Mouse (Mus musculus) embryonic facial prominence, embryonic 14.5 days (tissue): ENCODE results near the gene Slc1a3. TPM values are rescaled to one million over a fixed set of nuclear protein-coding genes. Genes with fewer than 3 reads are reported as not detected.

ENCODE experiments used
- ATAC-seq: fragments of 200-750 bp; cut with Nextera tagmentation; 2 replicates; pipeline ENCODE4 v1.8.0; 2017; ENCODE audit warnings: low read depth, moderate number of reproducible peaks, moderate TSS enrichment
- DNase-seq: peaks from one replicate; pipeline ENCODE4 v3.0.0-alpha.2; 2015; ENCODE audit warnings: low spot score
- H3K27ac ChIP-seq: fragments of 300-500 bp; sonication (generic); replicated peaks from 2 replicates; pipeline ENCODE4 v1.5.1; 2014; ENCODE audit warnings: low read depth, mild to moderate bottlenecking, low read length, moderate library complexity
- H3K27me3 ChIP-seq: fragments of 300-500 bp; sonication (generic); replicated peaks from 2 replicates; pipeline ENCODE4 v1.6.1; 2014; ENCODE audit warnings: low read length; ENCODE audit not compliant: control insufficient read depth, insufficient read depth
- H3K36me3 ChIP-seq: fragments of 300-500 bp; sonication (generic); 2 replicates; pipeline ENCODE4 v1.6.1; 2014; ENCODE audit warnings: low read length, mixed read lengths; ENCODE audit not compliant: control insufficient read depth, insufficient read depth
- H3K4me1 ChIP-seq: fragments of 300-500 bp; sonication (generic); 2 replicates; pipeline ENCODE4 v1.6.1; 2014; ENCODE audit warnings: antibody characterized with exemption, low read length; ENCODE audit not compliant: control insufficient read depth, insufficient read depth
- H3K4me2 ChIP-seq: fragments of 300-500 bp; sonication (generic); 2 replicates; pipeline ENCODE4 v1.6.1; 2014; ENCODE audit warnings: low read depth, mild to moderate bottlenecking, low read length, moderate library complexity, mixed read lengths
- H3K4me3 ChIP-seq: fragments of 300-500 bp; sonication (generic); 2 replicates; pipeline ENCODE4 v1.5.1; 2014; ENCODE audit warnings: low read depth, mild to moderate bottlenecking, low read length
- H3K9ac ChIP-seq: fragments of 300-500 bp; sonication (generic); 2 replicates; pipeline ENCODE4 v1.6.1; 2014; ENCODE audit warnings: low read depth, mild to moderate bottlenecking, low read length, moderate library complexity, mixed read lengths
- H3K9me3 ChIP-seq: fragments of 300-500 bp; sonication (generic); 2 replicates; pipeline ENCODE4 v1.6.1; 2016; ENCODE audit warnings: low read length; ENCODE audit not compliant: control insufficient read depth
- WGBS: fragments of 180-500 bp; shearing (Covaris S2); extraction: QIAGEN DNeasy Blood & Tissue Kit; methylation state at CpG from one replicate; pipeline ENCODE4 v1.1.7; 2014; 5-methylcytosine and 5-hydroxymethylcytosine counted together
- polyA plus RNA-seq: library from polyadenylated mRNA; unstranded; fragments of >200 nt; fragmentation: Nextera tagmentation; extraction: Ambion mirVana; gene quantifications from 2 replicates; pipeline ENCODE4 v1.2.1, GENCODE M21; 2014

Slc1a3 gene
- polyA plus RNA-seq, 1 experiment from 2014 or later = 32.8 TPM

DNA sequence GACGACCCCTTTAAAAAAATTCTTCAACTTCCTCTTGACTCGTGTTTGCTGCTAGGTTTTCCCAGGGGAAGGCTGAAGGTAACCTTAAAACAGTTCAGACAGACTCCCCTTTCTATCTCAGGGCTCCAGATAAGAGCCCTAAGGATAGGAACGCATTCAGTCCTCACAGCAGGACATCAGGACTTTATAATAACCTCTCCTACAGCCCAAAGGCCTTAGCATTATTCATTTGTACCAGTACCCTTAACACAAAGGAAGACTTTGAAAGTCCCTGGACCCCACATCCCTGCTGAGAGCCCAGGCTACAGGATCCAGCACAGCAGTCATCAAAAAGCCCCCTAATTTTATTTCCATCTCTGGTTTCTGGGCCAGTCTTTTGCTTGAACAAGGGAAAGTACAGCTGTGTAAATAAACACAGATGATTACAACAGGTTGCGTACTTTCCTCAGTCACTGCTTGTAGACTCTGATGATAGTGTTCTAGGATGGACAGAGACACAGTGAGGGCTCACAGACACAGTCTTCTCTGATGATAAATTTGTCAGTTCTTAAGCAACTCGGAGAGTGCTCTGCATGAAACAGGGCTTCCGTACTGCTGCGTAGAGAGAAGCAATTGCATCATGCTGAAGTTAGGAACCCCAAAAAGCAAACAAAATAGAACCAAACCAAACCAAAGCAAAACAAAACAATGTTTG lies 23.3 kb upstream of the Slc1a3 start:
- 25% methylated on average over 7 of the region's 7 CpGs for WGBS
- DNase-seq = peak; percentile 23
- no peak for ATAC-seq

DNA sequence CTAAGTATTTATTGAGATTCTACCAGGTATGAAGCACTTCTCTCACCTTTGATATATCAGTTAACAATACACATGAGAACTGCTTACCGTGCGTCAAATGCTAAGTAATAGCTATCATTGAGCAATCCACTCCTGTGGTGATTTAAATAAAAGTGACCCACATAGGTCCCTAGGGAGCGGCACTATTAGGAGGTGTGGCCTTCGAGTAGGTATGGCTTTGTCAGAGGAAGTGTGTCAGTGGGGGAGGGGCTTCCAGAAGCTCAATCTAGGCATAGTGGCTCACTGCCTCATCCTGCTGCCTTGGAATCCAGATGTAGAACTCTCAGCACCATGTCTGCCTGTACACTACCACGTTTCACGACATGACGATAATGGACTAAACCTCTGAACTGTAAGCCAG lies 18.3 kb upstream of the Slc1a3 start:
- H3K27ac ChIP-seq = no peak overlapping the region
- H3K4me1 ChIP-seq = no peaks in the 10 kb centered on the region; the same call in 1 of the 2 replicates
- H3K9ac ChIP-seq = no peak overlapping the region
- no peak overlapping the region for H3K4me3 ChIP-seq
- no peak overlapping the region for H3K4me2 ChIP-seq
- ATAC-seq (no peak), DNase-seq (no peak)
- WGBS = 92% methylated on average over 7 of the region's 7 CpGs
- no peaks in the 10 kb centered on the region for H3K9me3 ChIP-seq
- no peaks in the 10 kb centered on the region for H3K36me3 ChIP-seq
- no peaks in the 10 kb centered on the region for H3K27me3 ChIP-seq

More for the DNA sequence above, 23.3 kb upstream of the Slc1a3 start:
- no peak overlapping the region for H3K9ac ChIP-seq
- no peaks in the 10 kb centered on the region; the same call in 1 of the 2 replicates for H3K4me1 ChIP-seq
- no peak overlapping the region for H3K27ac ChIP-seq
- H3K4me2 ChIP-seq = no peak overlapping the region
- no peaks in the 10 kb centered on the region for H3K9me3 ChIP-seq
- no peaks in the 10 kb centered on the region for H3K36me3 ChIP-seq
- no peaks in the 10 kb centered on the region for H3K27me3 ChIP-seq
- H3K4me3 ChIP-seq = no peak overlapping the region

DNA sequence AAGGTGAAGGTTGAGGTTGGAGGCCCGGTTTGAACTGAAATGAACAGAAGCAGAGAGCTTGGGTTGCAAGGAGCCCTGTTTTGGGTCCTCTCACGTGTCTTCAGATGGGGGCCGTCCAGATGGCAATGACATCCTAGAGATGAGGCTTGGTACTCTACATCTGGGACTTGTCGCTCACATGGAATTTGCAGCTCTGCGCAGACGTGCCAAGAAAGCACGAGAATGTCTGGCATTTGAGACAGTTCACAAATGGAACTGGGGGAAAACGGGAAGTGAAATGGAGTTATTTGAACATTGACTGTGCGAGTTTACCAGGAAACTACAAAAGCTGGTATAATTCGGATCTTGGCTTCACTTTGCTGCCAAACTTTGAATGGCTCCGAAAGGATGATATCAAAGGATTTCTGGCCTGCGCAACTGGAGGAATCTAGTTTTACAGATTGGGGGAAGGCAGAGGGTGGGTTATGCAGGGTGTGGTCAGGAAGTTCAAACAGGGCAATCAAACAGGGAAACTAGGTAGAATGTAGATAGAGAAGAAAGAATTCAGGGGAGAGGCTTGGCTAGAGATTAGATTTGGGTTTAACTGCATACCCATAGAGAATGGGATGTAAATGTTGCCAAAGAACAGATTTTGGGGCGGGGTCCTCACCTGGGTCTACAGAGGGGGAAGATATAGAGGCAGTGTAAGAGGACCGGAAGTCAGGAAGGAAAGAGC lies 12.0 kb upstream of the Slc1a3 start:
- ATAC-seq = no peak
- Histone ChIP-seq H3K4me1 (no peaks in the 10 kb centered on the region), H3K9me3 (no peaks in the 10 kb centered on the region), H3K27ac (no peak overlapping the region), H3K4me2 (no peak overlapping the region), H3K4me3 (no peak overlapping the region), H3K9ac (no peak overlapping the region), H3K36me3 (no peaks in the 10 kb centered on the region), H3K27me3 (no peaks in the 10 kb centered on the region)
- no peak for DNase-seq
- 69% methylated on average over 14 of the region's 14 CpGs for WGBS

DNA sequence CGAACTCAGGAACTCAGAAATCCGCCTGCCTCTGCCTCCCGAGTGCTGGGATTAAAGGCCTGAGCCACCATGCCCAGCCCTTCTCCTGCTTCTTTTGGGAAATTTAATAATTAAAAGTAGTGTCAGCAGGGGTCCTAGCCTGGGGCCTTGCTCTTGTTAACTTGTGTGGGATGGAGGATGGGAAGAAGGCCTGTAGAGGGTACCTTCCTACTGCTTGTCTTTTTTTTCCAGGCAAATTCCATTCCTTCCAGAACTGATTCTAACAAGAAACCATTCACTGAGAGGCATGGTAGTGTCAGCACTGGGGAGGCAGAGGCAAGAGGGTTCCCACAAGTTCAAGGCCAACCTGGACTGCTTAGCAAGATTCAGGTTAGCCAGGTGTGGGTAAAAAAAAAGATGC lies 11.2 kb upstream of the Slc1a3 start:
- DNase-seq (no peak), ATAC-seq (no peak)
- no peak overlapping the region for H3K4me3 ChIP-seq
- no peak overlapping the region for H3K27ac ChIP-seq
- H3K27me3 ChIP-seq = no peaks in the 10 kb centered on the region
- no peaks in the 10 kb centered on the region for H3K36me3 ChIP-seq
- H3K4me2 ChIP-seq = no peak overlapping the region
- WGBS = 95% methylated on average over 3 of the region's 3 CpGs
- H3K9me3 ChIP-seq = no peaks in the 10 kb centered on the region
- no peak overlapping the region for H3K9ac ChIP-seq
- H3K4me1 ChIP-seq = no peaks in the 10 kb centered on the region

DNA sequence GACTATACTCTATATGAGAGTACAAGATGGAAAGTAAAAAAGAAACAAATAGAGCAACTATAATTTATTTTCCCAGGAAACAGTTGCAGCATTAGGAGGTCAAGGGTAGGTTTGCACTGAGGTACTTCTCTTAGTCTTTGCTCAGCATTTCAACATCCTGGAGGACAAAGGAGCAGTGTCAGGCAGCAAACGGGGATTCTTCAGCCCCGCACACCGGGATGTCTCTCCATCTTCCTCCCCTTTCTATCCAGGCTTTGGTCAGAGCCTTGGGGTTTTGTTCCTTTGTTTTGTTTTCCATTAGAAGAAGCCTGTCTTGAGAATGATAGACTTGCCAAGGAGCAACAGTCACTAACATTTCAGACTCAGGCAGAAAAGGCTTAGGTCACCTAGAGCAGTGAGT lies 10.4 kb upstream of the Slc1a3 start:
- Histone ChIP-seq H3K27ac (no peak overlapping the region), H3K9ac (no peak overlapping the region), H3K9me3 (no peaks in the 10 kb centered on the region), H3K36me3 (no peaks in the 10 kb centered on the region), H3K4me3 (no peak overlapping the region), H3K4me1 (peaks cover 3% of the 10 kb centered on the region; the same call in 1 of the 2 replicates), H3K27me3 (no peaks in the 10 kb centered on the region), H3K4me2 (no peak overlapping the region)
- DNase-seq (no peak), ATAC-seq (no peak)
- WGBS = 43% methylated on average over 3 of the region's 3 CpGs

DNA sequence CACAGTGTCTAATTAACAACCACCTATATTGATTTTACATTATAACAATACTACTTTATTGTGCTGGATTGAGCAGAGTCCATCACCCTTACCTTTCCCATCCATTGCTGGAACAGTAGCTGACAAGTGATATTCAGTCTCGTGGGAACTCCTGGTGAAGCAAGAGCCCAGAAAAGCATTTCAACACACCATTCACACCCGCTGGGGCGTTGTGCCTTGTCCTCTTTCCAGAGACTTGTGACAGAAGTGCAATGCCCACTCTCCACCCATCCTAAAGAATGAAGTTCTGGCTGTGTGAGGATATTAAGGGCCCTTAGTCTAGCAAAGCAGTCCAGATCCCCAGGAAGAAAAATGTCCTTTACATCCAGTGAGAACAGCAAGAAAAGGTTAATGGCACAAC lies 7.9 kb upstream of the Slc1a3 start:
- Histone ChIP-seq H3K9me3 (no peaks in the 10 kb centered on the region), H3K4me1 (peaks cover 3% of the 10 kb centered on the region; the same call in 1 of the 2 replicates), H3K27me3 (no peaks in the 10 kb centered on the region), H3K9ac (no peak overlapping the region), H3K4me2 (no peak overlapping the region), H3K27ac (no peak overlapping the region), H3K36me3 (no peaks in the 10 kb centered on the region), H3K4me3 (no peak overlapping the region)
- no peak for ATAC-seq
- no peak for DNase-seq
- 82% methylated on average over 3 of the region's 3 CpGs for WGBS

DNA sequence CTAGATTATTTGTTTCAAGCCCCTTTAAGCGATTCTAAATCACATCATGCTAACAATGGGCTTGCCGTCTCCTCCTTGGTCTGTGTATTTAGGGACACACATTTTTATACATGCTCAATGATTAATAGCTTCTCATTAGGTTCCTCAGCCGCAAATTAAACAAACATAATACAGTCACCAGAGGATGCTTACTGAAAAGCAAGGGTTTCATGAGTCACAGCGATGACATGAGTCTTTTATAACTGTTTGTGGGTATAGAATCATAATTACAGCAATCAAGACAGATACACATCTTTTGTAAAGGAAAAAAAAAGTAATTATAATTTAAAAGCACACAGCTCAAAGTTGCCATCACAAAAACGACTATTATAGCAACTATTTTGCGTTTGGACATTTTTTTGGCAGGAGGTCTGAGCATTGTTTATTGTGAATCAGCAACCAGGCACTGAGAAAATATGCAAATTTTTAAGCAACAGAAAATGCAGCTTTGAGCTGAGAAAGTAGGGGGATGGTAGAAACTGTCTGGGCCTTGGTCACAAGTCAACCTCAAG lies 6.5 kb upstream of the Slc1a3 start:
- Histone ChIP-seq H3K27me3 (no peaks in the 10 kb centered on the region), H3K27ac (no peak overlapping the region), H3K9ac (no peak overlapping the region), H3K4me3 (no peak overlapping the region), H3K4me2 (0 out of 2 replicates have a peak overlapping the region, but pooled peaks have one; percentile 38), H3K9me3 (no peaks in the 10 kb centered on the region), H3K4me1 (peaks cover 6% of the 10 kb centered on the region; the same call in 1 of the 2 replicates), H3K36me3 (no peaks in the 10 kb centered on the region)
- 49% methylated on average over 6 of the region's 6 CpGs for WGBS
- no peak for DNase-seq
- ATAC-seq = no peak

DNA sequence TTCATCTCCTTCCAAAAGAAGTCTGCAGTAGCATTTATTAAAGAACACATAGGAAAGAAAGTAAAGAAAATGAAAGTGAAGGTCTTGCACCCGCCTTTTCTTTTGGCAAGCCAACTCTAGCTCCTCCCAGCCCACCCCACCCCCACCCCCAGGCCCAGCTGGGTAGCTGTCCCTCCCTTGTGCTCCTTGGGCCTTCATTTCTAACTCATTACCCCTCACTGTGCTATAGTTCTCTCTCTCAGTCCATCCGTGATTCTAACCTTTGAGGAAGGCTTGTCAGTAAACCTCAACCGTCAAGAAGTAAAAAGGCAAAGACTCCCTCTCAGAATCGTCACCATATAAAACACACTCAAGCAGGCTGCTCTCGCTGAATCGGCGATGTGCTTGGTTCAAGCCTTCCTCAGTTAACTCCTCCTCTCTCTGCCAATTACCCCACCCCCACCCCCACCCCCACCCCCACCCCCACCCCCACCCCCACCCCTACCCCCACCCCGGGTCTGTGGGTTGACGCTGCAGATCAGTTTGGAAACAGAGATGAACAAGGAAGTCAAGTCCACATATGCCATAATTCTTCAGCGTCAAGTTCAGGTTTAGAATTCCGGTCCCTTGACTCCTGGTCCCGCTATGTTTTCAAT lies 5.9 kb upstream of the Slc1a3 start:
- ATAC-seq (no peak), DNase-seq (no peak)
- Histone ChIP-seq H3K9me3 (no peaks in the 10 kb centered on the region), H3K4me1 (peaks cover 12% of the 10 kb centered on the region; the same call in 1 of the 2 replicates), H3K36me3 (no peaks in the 10 kb centered on the region), H3K27me3 (no peaks in the 10 kb centered on the region), H3K27ac (no peak overlapping the region), H3K9ac (peak overlapping the region; percentile 30; the same call in 1 of the 2 replicates), H3K4me2 (peak overlapping the region; percentile 38), H3K4me3 (no peak overlapping the region)
- 20% methylated on average over 12 of the region's 12 CpGs for WGBS
